Mouse (Mus musculus): ENCODE data around the gene Dusp3. TPM values are rescaled to one million over a fixed set of nuclear protein-coding genes. Genes with fewer than 3 reads are reported as not detected.

The Dusp3 gene
- polyA plus RNA-seq, 1 experiment from 2014 or later: 27.6 TPM

DNA sequence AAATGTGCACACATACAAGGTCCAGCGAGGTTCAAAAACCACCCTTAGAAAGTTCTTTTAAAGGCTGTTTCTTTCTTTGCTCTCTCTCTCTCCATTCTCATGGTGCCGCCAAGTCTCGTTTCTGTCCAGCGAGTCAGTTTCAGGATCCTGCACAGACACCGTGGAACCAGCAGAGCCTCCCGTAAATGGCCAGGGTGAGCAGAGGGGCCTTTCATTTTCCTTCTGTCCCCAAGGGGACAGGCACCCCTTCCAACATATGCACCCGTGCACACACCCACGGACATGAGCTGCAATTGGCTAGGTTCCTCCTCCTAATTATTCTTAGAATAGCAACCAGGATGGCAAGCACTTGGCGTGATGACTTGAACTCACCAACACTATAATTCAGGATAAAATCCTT lies 13.3 kb downstream of the Dusp3 start:
- Histone ChIP-seq H3K27me3 (replicated peaks; ENCODE audit: control insufficient read depth, insufficient read depth, low read length) (0 out of 2 replicates have a peak, but pooled peaks cover under 1% of the 10 kb centered on the region), H3K9ac (ENCODE audit: low read depth, low read length) (no peak overlapping the region), H3K4me3 (ENCODE audit: low read length) (no peak overlapping the region), H3K4me2 (ENCODE audit: low read depth, low read length) (no peak overlapping the region), H3K9me3 (ENCODE audit: control insufficient read depth, low read length) (no peaks in the 10 kb centered on the region), H3K27ac (ENCODE audit: low read length) (no peak overlapping the region), H3K4me1 (ENCODE audit: control insufficient read depth, insufficient read depth, low read length) (0 out of 2 replicates have a peak, but pooled peaks cover 2% of the 10 kb centered on the region), H3K36me3 (ENCODE audit: control insufficient read depth, insufficient read depth, low read length) (0 out of 2 replicates have a peak, but pooled peaks cover 4% of the 10 kb centered on the region)
- 75% methylated on average over 9 of the region's 9 CpGs for WGBS
- no peak for ATAC-seq

DNA sequence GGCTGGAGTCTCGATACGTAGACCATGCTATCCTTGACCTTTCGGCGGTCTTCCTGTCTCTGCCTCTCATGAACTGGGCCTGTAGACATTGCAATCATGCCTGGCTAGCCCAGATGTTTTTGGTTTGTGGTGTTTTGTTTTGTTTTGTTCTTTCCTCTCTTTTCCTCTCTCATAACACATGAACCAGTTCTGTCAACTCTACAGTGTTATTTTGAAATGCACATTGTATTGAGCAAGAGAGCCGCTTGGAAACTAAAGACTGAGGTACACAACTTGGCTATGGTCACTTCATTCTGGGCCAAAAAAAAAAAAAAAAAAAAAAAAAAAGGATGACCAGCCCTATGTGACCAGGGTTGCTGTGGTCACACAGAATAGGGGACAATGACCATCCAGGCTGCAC lies 14.2 kb downstream of the Dusp3 start:
- no peak overlapping the region for H3K4me3 ChIP-seq (ENCODE audit: low read length)
- 0 out of 2 replicates have a peak, but pooled peaks cover 6% of the 10 kb centered on the region for H3K27me3 ChIP-seq (replicated peaks; ENCODE audit: control insufficient read depth, insufficient read depth, low read length)
- no peak overlapping the region for H3K9ac ChIP-seq (ENCODE audit: low read depth, low read length)
- WGBS: 86% methylated on average over 5 of the region's 5 CpGs
- H3K9me3 ChIP-seq (ENCODE audit: control insufficient read depth, low read length): no peaks in the 10 kb centered on the region
- 0 out of 2 replicates have a peak, but pooled peaks cover 4% of the 10 kb centered on the region for H3K4me1 ChIP-seq (ENCODE audit: control insufficient read depth, insufficient read depth, low read length)
- no peak for ATAC-seq
- 0 out of 2 replicates have a peak, but pooled peaks cover 4% of the 10 kb centered on the region for H3K36me3 ChIP-seq (ENCODE audit: control insufficient read depth, insufficient read depth, low read length)
- no peak overlapping the region for H3K27ac ChIP-seq (ENCODE audit: low read length)
- no peak overlapping the region for H3K4me2 ChIP-seq (ENCODE audit: low read depth, low read length)

DNA sequence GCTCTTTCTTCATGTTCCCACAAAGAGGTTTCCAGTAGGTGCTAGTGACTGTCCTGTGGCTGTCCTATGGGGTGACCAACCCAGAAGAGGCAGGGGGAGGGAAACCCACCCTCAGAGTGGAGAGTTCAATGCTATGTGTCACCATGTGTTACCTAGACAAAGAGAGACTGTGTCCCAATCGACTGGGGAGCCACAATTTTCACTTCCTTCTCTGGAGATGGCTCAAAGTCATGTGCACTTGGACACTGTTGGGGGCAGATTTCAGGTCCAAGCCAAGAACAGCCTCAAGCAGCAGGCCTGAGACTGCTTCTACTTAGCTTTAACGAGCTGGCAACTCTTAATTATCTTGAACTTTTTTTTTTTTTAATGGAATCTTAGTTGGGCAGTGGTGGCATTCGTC lies 14.7 kb downstream of the Dusp3 start:
- no peaks in the 10 kb centered on the region for H3K9me3 ChIP-seq (ENCODE audit: control insufficient read depth, low read length)
- 0 out of 2 replicates have a peak, but pooled peaks cover 10% of the 10 kb centered on the region for H3K27me3 ChIP-seq (replicated peaks; ENCODE audit: control insufficient read depth, insufficient read depth, low read length)
- 75% methylated on average over 3 of the region's 3 CpGs for WGBS
- 0 out of 2 replicates have a peak, but pooled peaks cover 4% of the 10 kb centered on the region for H3K36me3 ChIP-seq (ENCODE audit: control insufficient read depth, insufficient read depth, low read length)
- ATAC-seq: no peak
- 0 out of 2 replicates have a peak, but pooled peaks cover 4% of the 10 kb centered on the region for H3K4me1 ChIP-seq (ENCODE audit: control insufficient read depth, insufficient read depth, low read length)
- H3K27ac ChIP-seq (ENCODE audit: low read length): no peak overlapping the region
- no peak overlapping the region for H3K9ac ChIP-seq (ENCODE audit: low read depth, low read length)
- H3K4me2 ChIP-seq (ENCODE audit: low read depth, low read length): no peak overlapping the region
- no peak overlapping the region for H3K4me3 ChIP-seq (ENCODE audit: low read length)

DNA sequence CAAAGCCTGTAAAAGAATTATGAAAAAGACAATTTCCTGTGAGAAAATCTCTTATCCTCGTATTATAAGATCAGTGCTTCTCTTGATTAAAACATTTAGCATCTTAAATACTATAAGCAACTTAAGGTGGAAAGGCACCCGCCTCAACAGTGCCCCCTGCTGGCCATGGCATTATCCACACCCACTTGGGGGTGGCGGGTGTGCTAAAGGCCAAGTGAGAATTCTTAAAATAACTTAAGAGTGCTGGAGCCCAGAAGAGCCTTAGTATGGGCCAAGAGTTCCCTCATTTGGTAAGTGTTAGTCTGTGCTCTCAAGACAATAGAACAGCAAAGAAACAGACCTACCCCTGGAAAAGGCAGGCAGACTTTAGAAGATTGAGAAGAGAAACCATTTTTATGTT lies 15.4 kb downstream of the Dusp3 start:
- H3K36me3 ChIP-seq (ENCODE audit: control insufficient read depth, insufficient read depth, low read length): 0 out of 2 replicates have a peak, but pooled peaks cover 4% of the 10 kb centered on the region
- peaks cover 10% of the 10 kb centered on the region; the same call in 1 of the 2 replicates for H3K27me3 ChIP-seq (replicated peaks; ENCODE audit: control insufficient read depth, insufficient read depth, low read length)
- no peak for ATAC-seq
- no peak overlapping the region for H3K4me2 ChIP-seq (ENCODE audit: low read depth, low read length)
- no peaks in the 10 kb centered on the region for H3K9me3 ChIP-seq (ENCODE audit: control insufficient read depth, low read length)
- 45% methylated on average over 3 of the region's 3 CpGs for WGBS
- H3K27ac ChIP-seq (ENCODE audit: low read length): no peak overlapping the region
- H3K4me3 ChIP-seq (ENCODE audit: low read length): no peak overlapping the region
- H3K4me1 ChIP-seq (ENCODE audit: control insufficient read depth, insufficient read depth, low read length): 0 out of 2 replicates have a peak, but pooled peaks cover 4% of the 10 kb centered on the region
- H3K9ac ChIP-seq (ENCODE audit: low read depth, low read length): no peak overlapping the region

DNA sequence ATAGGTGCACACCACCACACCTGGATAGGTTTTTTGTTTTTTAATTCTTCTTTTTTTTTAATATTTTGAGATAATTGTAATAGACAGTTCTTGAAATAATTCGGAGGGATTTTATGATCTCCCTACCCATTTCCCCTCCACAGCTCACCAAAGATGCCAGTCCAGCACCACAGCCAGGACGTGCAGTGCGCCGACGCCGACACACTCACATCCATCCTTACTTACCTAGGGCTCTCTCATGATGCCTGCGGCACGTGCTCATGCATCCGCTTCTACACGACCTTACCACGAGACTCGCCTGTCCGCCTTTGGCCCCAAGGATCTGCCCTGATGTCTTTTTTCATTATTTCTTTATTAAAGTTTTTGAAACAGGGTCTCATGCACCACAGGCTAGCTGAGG lies 17.0 kb downstream of the Dusp3 start:
- WGBS: 80% methylated on average over 13 of the region's 13 CpGs
- Histone ChIP-seq H3K9me3 (ENCODE audit: control insufficient read depth, low read length) (no peaks in the 10 kb centered on the region), H3K36me3 (ENCODE audit: control insufficient read depth, insufficient read depth, low read length) (0 out of 2 replicates have a peak, but pooled peaks cover 4% of the 10 kb centered on the region), H3K9ac (ENCODE audit: low read depth, low read length) (no peak overlapping the region), H3K4me3 (ENCODE audit: low read length) (no peak overlapping the region), H3K27ac (ENCODE audit: low read length) (no peak overlapping the region), H3K4me1 (ENCODE audit: control insufficient read depth, insufficient read depth, low read length) (0 out of 2 replicates have a peak, but pooled peaks cover 4% of the 10 kb centered on the region), H3K27me3 (replicated peaks; ENCODE audit: control insufficient read depth, insufficient read depth, low read length) (peaks cover 25% of the 10 kb centered on the region), H3K4me2 (ENCODE audit: low read depth, low read length) (no peak overlapping the region)
- ATAC-seq: no peak

DNA sequence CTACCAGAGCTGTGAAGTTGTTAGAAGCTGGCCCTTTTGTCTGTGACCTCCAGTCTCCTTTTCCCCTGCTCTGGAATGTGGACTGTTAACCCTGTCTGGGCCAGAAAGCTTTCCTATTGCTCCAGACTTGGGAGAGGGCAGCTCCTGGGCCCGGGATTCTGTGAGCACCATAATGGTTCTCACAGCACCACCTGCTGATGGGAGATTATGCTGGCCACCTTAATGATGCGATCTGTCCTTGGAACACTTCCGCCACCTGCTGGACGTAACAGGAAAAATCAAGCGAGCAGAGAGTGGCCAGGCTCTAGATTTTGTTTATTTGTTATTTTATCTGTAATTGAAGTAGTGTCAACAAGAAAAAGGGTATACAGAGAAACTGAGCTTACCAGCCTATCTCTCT lies 18.0 kb downstream of the Dusp3 start:
- WGBS: 0% methylated on average over 5 of the region's 5 CpGs

DNA sequence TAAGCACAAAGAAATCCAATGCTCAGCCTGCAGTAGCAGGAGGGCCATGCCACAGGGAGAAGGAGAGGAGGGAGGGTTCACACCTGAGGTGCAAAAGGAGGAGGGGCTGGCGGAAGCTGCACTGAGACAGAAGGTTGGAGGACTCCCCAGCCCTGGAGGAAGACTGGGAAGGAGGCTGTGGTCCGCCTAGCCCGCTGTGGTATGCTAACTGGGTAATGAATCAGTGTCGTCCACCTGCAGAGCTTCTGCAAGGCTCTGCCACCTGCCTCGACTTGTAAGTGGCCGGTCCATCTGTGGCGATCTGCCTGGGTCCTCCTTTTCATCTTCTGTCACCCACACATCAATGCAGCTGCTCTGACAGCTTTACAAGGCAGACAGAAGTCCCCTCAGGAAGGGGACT lies 18.5 kb downstream of the Dusp3 start:
- no peak overlapping the region for H3K4me2 ChIP-seq (ENCODE audit: low read depth, low read length)
- H3K27ac ChIP-seq (ENCODE audit: low read length): no peak overlapping the region
- H3K9ac ChIP-seq (ENCODE audit: low read depth, low read length): no peak overlapping the region
- peaks cover 14% of the 10 kb centered on the region for H3K4me1 ChIP-seq (ENCODE audit: control insufficient read depth, insufficient read depth, low read length)
- WGBS: 23% methylated on average over 7 of the region's 7 CpGs
- no peak overlapping the region for H3K4me3 ChIP-seq (ENCODE audit: low read length)
- H3K27me3 ChIP-seq (replicated peaks; ENCODE audit: control insufficient read depth, insufficient read depth, low read length): peaks cover 40% of the 10 kb centered on the region
- H3K9me3 ChIP-seq (ENCODE audit: control insufficient read depth, low read length): no peaks in the 10 kb centered on the region
- ATAC-seq: no peak; the same call in 1 of the 2 replicates
- H3K36me3 ChIP-seq (ENCODE audit: control insufficient read depth, insufficient read depth, low read length): no peaks in the 10 kb centered on the region

More for the DNA sequence above, 18.0 kb downstream of the Dusp3 start:
- 0 out of 2 replicates have a peak, but pooled peaks cover 3% of the 10 kb centered on the region for H3K36me3 ChIP-seq (ENCODE audit: control insufficient read depth, insufficient read depth, low read length)
- H3K4me1 ChIP-seq (ENCODE audit: control insufficient read depth, insufficient read depth, low read length): peaks cover 9% of the 10 kb centered on the region; the same call in 1 of the 2 replicates
- H3K27me3 ChIP-seq (replicated peaks; ENCODE audit: control insufficient read depth, insufficient read depth, low read length): peaks cover 36% of the 10 kb centered on the region
- H3K4me3 ChIP-seq (ENCODE audit: low read length): no peak overlapping the region
- H3K4me2 ChIP-seq (ENCODE audit: low read depth, low read length): no peak overlapping the region
- peak; percentile 45; the same call in 1 of the 2 replicates for ATAC-seq
- H3K9me3 ChIP-seq (ENCODE audit: control insufficient read depth, low read length): no peaks in the 10 kb centered on the region
- H3K9ac ChIP-seq (ENCODE audit: low read depth, low read length): no peak overlapping the region
- no peak overlapping the region for H3K27ac ChIP-seq (ENCODE audit: low read length)

DNA sequence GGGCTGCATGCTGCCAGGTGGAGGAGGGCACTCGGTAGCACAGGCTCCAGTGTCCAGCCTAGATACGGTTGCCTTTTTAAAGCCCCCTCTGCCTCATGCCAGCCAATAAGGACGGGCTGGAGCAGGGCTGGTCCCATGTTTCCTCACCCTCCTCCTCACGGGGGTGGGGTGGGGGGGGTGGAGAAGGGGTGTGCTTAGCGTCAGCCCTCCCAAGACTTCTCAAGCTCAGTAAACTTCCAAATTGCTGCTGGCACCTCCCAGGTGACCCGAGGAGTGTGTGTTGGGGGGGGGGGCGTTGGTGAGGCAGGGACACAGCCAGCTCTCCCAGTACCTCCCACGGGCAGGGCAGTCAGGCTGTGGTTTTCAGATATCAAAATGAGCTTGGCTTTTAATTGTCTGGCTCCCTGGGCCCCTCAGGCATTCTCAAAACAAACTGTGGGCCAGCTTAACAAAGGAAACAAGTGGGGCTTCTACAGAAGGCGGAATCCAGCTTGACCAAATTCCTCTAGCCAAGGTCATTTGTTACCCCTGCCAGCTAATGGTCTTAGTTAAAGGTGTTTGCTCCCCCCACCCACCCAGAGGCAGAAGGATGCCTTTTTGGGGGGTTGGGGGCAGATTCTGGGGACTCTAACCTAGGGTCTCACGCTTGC lies 19.7 kb downstream of the Dusp3 start, which contains the start of gene Sost:
Gene Sost, minus strand, starts transcription at position 51 of the 650 bp plus-strand sequence.
- no peak within 1 kb of the TSS for H3K4me2 ChIP-seq (ENCODE audit: low read depth, low read length)
- peaks cover 49% of the 10 kb centered on the region for H3K27me3 ChIP-seq (replicated peaks; ENCODE audit: control insufficient read depth, insufficient read depth, low read length)
- no peaks in the 10 kb centered on the region for H3K36me3 ChIP-seq (ENCODE audit: control insufficient read depth, insufficient read depth, low read length)
- H3K9ac ChIP-seq (ENCODE audit: low read depth, low read length): no peak within 1 kb of the TSS
- H3K27ac ChIP-seq (ENCODE audit: low read length): no peak within 1 kb of the TSS
- H3K9me3 ChIP-seq (ENCODE audit: control insufficient read depth, low read length): no peaks in the 10 kb centered on the region
- H3K4me1 ChIP-seq (ENCODE audit: control insufficient read depth, insufficient read depth, low read length): peaks cover 14% of the 10 kb centered on the region
- H3K4me3 ChIP-seq (ENCODE audit: low read length): no peak within 1 kb of the TSS
- 29% methylated on average over 10 of the region's 10 CpGs for WGBS
- ATAC-seq: no peak

DNA sequence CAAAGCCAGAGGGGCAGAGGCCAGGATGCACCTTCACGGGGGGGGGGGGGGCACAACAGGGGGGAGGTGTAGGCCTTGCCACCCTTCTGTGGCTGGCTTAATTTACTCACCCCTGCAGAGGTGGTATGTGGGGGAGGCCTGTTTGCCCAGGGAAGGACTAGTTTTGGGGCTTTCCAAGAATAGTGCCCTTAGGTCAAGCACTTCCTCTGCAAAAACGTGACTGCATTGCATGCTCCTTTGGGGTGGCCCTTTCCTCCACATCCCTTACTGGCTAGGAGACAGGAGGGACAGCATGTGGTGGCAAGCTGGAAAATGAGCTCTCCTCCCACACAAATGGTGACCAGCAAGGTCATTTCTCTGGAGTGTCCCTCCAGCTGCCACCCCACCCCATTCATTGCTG lies 21.3 kb downstream of the Dusp3 start:
- Histone ChIP-seq H3K9me3 (ENCODE audit: control insufficient read depth, low read length) (no peaks in the 10 kb centered on the region), H3K36me3 (ENCODE audit: control insufficient read depth, insufficient read depth, low read length) (no peaks in the 10 kb centered on the region), H3K27me3 (replicated peaks; ENCODE audit: control insufficient read depth, insufficient read depth, low read length) (peaks cover 62% of the 10 kb centered on the region), H3K4me3 (ENCODE audit: low read length) (no peak overlapping the region), H3K4me2 (ENCODE audit: low read depth, low read length) (no peak overlapping the region), H3K27ac (ENCODE audit: low read length) (no peak overlapping the region), H3K4me1 (ENCODE audit: control insufficient read depth, insufficient read depth, low read length) (peaks cover 14% of the 10 kb centered on the region), H3K9ac (ENCODE audit: low read depth, low read length) (no peak overlapping the region)
- 10% methylated on average over 2 of the region's 2 CpGs for WGBS
- ATAC-seq: no peak
